27 mouse cellular contexts compared by ENCODE assay signal in the genomic region with DNA sequence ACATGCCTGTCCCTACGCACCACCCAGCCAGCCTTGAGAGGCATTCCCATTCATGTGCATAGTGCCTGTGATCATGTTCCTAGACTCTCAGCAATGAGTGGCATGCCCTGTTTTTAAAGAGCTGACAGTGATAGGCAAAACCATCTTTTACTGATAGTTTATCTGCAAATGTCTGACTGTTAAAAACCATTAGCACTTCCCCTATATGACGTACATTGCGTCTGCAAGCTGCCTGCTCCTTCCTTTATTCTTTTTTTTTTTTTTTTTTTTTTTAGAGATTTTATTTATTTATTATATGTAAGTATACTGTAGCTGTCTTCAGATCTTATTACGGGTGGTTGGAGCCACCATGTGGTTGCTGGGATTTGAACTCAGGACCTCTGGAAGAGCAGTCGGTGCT.
"Had no signal": no experiment of that assay in that cellular context is flagged by ENCODE, and none has a peak within 500 bp of the region (broad histone marks: within the 10 kb centered on the region; RNA-seq: fewer than 3 reads in every experiment).

No protein-coding gene starts in this region.

- H3K27ac ChIP-seq: embryonic facial prominence, embryonic 10.5 days; embryonic facial prominence, embryonic 12.5 days; embryonic facial prominence, embryonic 13.5 days; embryonic facial prominence, embryonic 15.5 days; forebrain, embryonic 10.5 days; forebrain, embryonic 12.5 days; forebrain, embryonic 13.5 days; gastrocnemius, adult 2 months; heart, adult 2 months had no signal

- H3K4me2 ChIP-seq: embryonic facial prominence, embryonic 12.5 days; embryonic facial prominence, embryonic 13.5 days; embryonic facial prominence, embryonic 15.5 days; forebrain, embryonic 12.5 days; forebrain, embryonic 13.5 days; forebrain, embryonic 15.5 days had no signal

- H3K9me3 ChIP-seq: embryonic facial prominence, embryonic 10.5 days; embryonic facial prominence, embryonic 12.5 days; embryonic facial prominence, embryonic 13.5 days; embryonic facial prominence, embryonic 15.5 days; forebrain, embryonic 10.5 days; forebrain, embryonic 12.5 days; forebrain, embryonic 13.5 days; forebrain, embryonic 15.5 days had no signal

- H3K4me3 ChIP-seq: embryonic facial prominence, embryonic 10.5 days; embryonic facial prominence, embryonic 12.5 days; embryonic facial prominence, embryonic 13.5 days; embryonic facial prominence, embryonic 15.5 days; erythroblast, embryonic 14.5 days; forebrain, embryonic 10.5 days; forebrain, embryonic 12.5 days; forebrain, embryonic 13.5 days; forebrain, embryonic 15.5 days; gastrocnemius, adult 2 months; heart, adult 2 months had no signal

- ATAC-seq: forebrain, embryonic 13.5 days; forebrain, embryonic 14.5 days; forebrain, embryonic 15.5 days; forebrain, embryonic 16.5 days; forebrain, postnatal 0 days had no signal

- H3K9ac ChIP-seq: embryonic facial prominence, embryonic 12.5 days; embryonic facial prominence, embryonic 13.5 days; embryonic facial prominence, embryonic 15.5 days; forebrain, embryonic 12.5 days; forebrain, embryonic 13.5 days; forebrain, embryonic 15.5 days; forebrain, postnatal 0 days had no signal

- H3K4me1 ChIP-seq: embryonic facial prominence, embryonic 12.5 days had no signal

- DNase-seq: cerebellum, adult 9-10 months; cerebellum, adult 9-11 months; cerebellum, postnatal 10 days; cerebellum, postnatal 14 days; cerebellum, postnatal 25 days; cerebellum, postnatal 36 days; embryo, embryonic 11 days; forebrain, postnatal 0 days; gastrocnemius, adult 2 months; gastrocnemius, postnatal 10 days; gastrocnemius, postnatal 14 days; gastrocnemius, postnatal 25 days; gastrocnemius, postnatal 36 days; heart, adult 11 months; heart, adult 18-20 months; heart, adult 2 months had no signal

- H3K27me3 ChIP-seq: embryonic facial prominence, embryonic 12.5 days; embryonic facial prominence, embryonic 13.5 days; embryonic facial prominence, embryonic 15.5 days; forebrain, embryonic 12.5 days; forebrain, embryonic 13.5 days; forebrain, embryonic 15.5 days had no signal
